Mouse (Mus musculus): Measurements from ENCODE around the gene Noc2l. TPM values are rescaled to one million over a fixed set of nuclear protein-coding genes. Genes with fewer than 3 reads are reported as not detected.

Noc2l gene
- polyA plus RNA-seq, 1 experiment from 2014 or later, result 152 TPM

GRCm38 (mm10) chr4:156252140-156252539 lies 16.3 kb downstream of the Noc2l start:
- H3K4me3 ChIP-seq (ENCODE audit: low read depth, low read length), result no peak overlapping the region
- H3K4me1 ChIP-seq (replicated peaks; ENCODE audit: control insufficient read depth, insufficient read depth, low read length), result peaks cover 31% of the 10 kb centered on the region
- ATAC-seq (replicated peaks; ENCODE audit: low FRiP score) (peak; percentile 51), DNase-seq (ENCODE audit: low spot score) (no peak)
- peaks cover 16% of the 10 kb centered on the region for H3K36me3 ChIP-seq (ENCODE audit: control insufficient read depth, insufficient read depth, low read length)
- H3K4me2 ChIP-seq, result peak overlapping the region; percentile 54
- peaks cover 19% of the 10 kb centered on the region for H3K27me3 ChIP-seq (replicated peaks; ENCODE audit: control insufficient read depth, insufficient read depth, low read length)
- peak overlapping the region; percentile 49 for H3K9ac ChIP-seq (ENCODE audit: low read depth, low read length)
- H3K9me3 ChIP-seq (ENCODE audit: control insufficient read depth, low read length), result no peaks in the 10 kb centered on the region
- 33% methylated on average over 7 of the region's 7 CpGs for WGBS
- peak overlapping the region; percentile 82 for H3K27ac ChIP-seq (ENCODE audit: low read depth, low read length)

GRCm38 (mm10) chr4:156252619-156253018 lies 16.8 kb downstream of the Noc2l start:
- WGBS, result 38% methylated on average over 3 of the region's 3 CpGs
- ATAC-seq (replicated peaks; ENCODE audit: low FRiP score), result peak; percentile 11
- Histone ChIP-seq H3K27me3 (replicated peaks; ENCODE audit: control insufficient read depth, insufficient read depth, low read length) (peaks cover 19% of the 10 kb centered on the region), H3K36me3 (ENCODE audit: control insufficient read depth, insufficient read depth, low read length) (peaks cover 14% of the 10 kb centered on the region), H3K27ac (ENCODE audit: low read depth, low read length) (peak overlapping the region; percentile 82), H3K4me3 (ENCODE audit: low read depth, low read length) (peak overlapping the region; percentile 3; the same call in 1 of the 2 replicates), H3K4me2 (peak overlapping the region; percentile 54), H3K9ac (ENCODE audit: low read depth, low read length) (peak overlapping the region; percentile 49), H3K4me1 (replicated peaks; ENCODE audit: control insufficient read depth, insufficient read depth, low read length) (peaks cover 31% of the 10 kb centered on the region), H3K9me3 (ENCODE audit: control insufficient read depth, low read length) (no peaks in the 10 kb centered on the region)
- DNase-seq (ENCODE audit: low spot score), result no peak

- DNase-seq (ENCODE audit: low spot score) (no peak), ATAC-seq (replicated peaks; ENCODE audit: low FRiP score) (peak; percentile 89)
- H3K4me1 ChIP-seq (replicated peaks; ENCODE audit: control insufficient read depth, insufficient read depth, low read length), result peaks cover 31% of the 10 kb centered on the region
- peak overlapping the region; percentile 54 for H3K4me2 ChIP-seq
- H3K27ac ChIP-seq (ENCODE audit: low read depth, low read length), result peak overlapping the region; percentile 82
- peaks cover 9% of the 10 kb centered on the region for H3K36me3 ChIP-seq (ENCODE audit: control insufficient read depth, insufficient read depth, low read length)
- 0 out of 2 replicates have a peak overlapping the region, but pooled peaks have one; percentile 3 for H3K4me3 ChIP-seq (ENCODE audit: low read depth, low read length)
- H3K9ac ChIP-seq (ENCODE audit: low read depth, low read length), result peak overlapping the region; percentile 49
- H3K9me3 ChIP-seq (ENCODE audit: control insufficient read depth, low read length), result no peaks in the 10 kb centered on the region
- 18% methylated on average over 7 of the region's 7 CpGs for WGBS
- H3K27me3 ChIP-seq (replicated peaks; ENCODE audit: control insufficient read depth, insufficient read depth, low read length), result peaks cover 19% of the 10 kb centered on the region
These were observed 17.2 kb downstream of the Noc2l start for GRCm38 (mm10) chr4:156253043-156253442.

- peak overlapping the region; percentile 30 for H3K27ac ChIP-seq (ENCODE audit: low read depth, low read length)
- WGBS, result 6% methylated on average over 25 of the region's 30 CpGs
- H3K4me3 ChIP-seq (ENCODE audit: low read depth, low read length), result peak overlapping the region; percentile 35
- H3K27me3 ChIP-seq (replicated peaks; ENCODE audit: control insufficient read depth, insufficient read depth, low read length), result peaks cover 19% of the 10 kb centered on the region
- DNase-seq (ENCODE audit: low spot score) (no peak), ATAC-seq (replicated peaks; ENCODE audit: low FRiP score) (peak; percentile 37)
- H3K9me3 ChIP-seq (ENCODE audit: control insufficient read depth, low read length), result no peaks in the 10 kb centered on the region
- H3K4me1 ChIP-seq (replicated peaks; ENCODE audit: control insufficient read depth, insufficient read depth, low read length), result peaks cover 31% of the 10 kb centered on the region
- H3K9ac ChIP-seq (ENCODE audit: low read depth, low read length), result peak overlapping the region; percentile 67
- H3K36me3 ChIP-seq (ENCODE audit: control insufficient read depth, insufficient read depth, low read length), result no peaks in the 10 kb centered on the region
- H3K4me2 ChIP-seq, result peak overlapping the region; percentile 54
These were observed 18.7 kb downstream of the Noc2l start for GRCm38 (mm10) chr4:156254361-156255077.

GRCm38 (mm10) chr4:156255078-156255839 lies 19.4 kb downstream of the Noc2l start, which contains the start of gene Samd11:
Gene Samd11, minus strand, starts transcription at chr4:156255657.
- no peaks in the 10 kb centered on the region for H3K9me3 ChIP-seq (ENCODE audit: control insufficient read depth, low read length)
- H3K27ac ChIP-seq (ENCODE audit: low read depth, low read length), result peak within 1 kb of the TSS; percentile 30; the same call in 1 of the 2 replicates
- H3K4me1 ChIP-seq (replicated peaks; ENCODE audit: control insufficient read depth, insufficient read depth, low read length), result peaks cover 25% of the 10 kb centered on the region
- no peaks in the 10 kb centered on the region for H3K36me3 ChIP-seq (ENCODE audit: control insufficient read depth, insufficient read depth, low read length)
- DNase-seq (ENCODE audit: low spot score), result no peak
- 5% methylated on average over 26 of the region's 26 CpGs for WGBS
- ATAC-seq (replicated peaks; ENCODE audit: low FRiP score), result 0 out of 2 replicates have a peak, but pooled peaks have one; percentile 13
- peak within 1 kb of the TSS; percentile 35 for H3K4me3 ChIP-seq (ENCODE audit: low read depth, low read length)
- peaks cover 19% of the 10 kb centered on the region for H3K27me3 ChIP-seq (replicated peaks; ENCODE audit: control insufficient read depth, insufficient read depth, low read length)
- H3K4me2 ChIP-seq, result peak within 1 kb of the TSS; percentile 54
- H3K9ac ChIP-seq (ENCODE audit: low read depth, low read length), result peak within 1 kb of the TSS; percentile 67

Small RNA genes within 50 kb of the gene (microRNA-seq; reads per million reads assigned to microRNA genes)
- gene Mir7658 (ENCODE audit: borderline number of aligned reads), result 4.2 reads per million, percentile 9 among the genes with 10 or more reads in this experiment

Other genes with a start within 250 kb of the Noc2l start
- 12.1 and 13.0 TPM in 2 replicates for gene B3galt6, start 243.4 kb upstream of the Noc2l start, polyA plus RNA-seq (2014; fragmentation: Nextera tagmentation; extraction: Ambion mirVana)
- gene Sdf4, start 243.1 kb upstream of the Noc2l start, polyA plus RNA-seq (2014; fragmentation: Nextera tagmentation; extraction: Ambion mirVana), result 130 TPM in 2 replicates
- gene Tnfrsf4, start 222.2 kb upstream of the Noc2l start, polyA plus RNA-seq (2014; fragmentation: Nextera tagmentation; extraction: Ambion mirVana), result 0.85 TPM in 1 of 2 replicates, not detected in the other
- 0.92 and 1.0 TPM in 2 replicates for gene Tnfrsf18, start 209.8 kb upstream of the Noc2l start, polyA plus RNA-seq (2014; fragmentation: Nextera tagmentation; extraction: Ambion mirVana)
- gene Ttll10, start 176.6 kb upstream of the Noc2l start, polyA plus RNA-seq (2014; fragmentation: Nextera tagmentation; extraction: Ambion mirVana), result 0.12 and 0.56 TPM in 2 replicates
- gene 9430015G10Rik, start 126.0 kb upstream of the Noc2l start, polyA plus RNA-seq (2014; fragmentation: Nextera tagmentation; extraction: Ambion mirVana), result 34.5 and 39.4 TPM in 2 replicates
- gene Rnf223, start 105.5 kb upstream of the Noc2l start, polyA plus RNA-seq (2014; fragmentation: Nextera tagmentation; extraction: Ambion mirVana), result 0.16 and 0.30 TPM in 2 replicates
- gene Agrn, start 38.5 kb upstream of the Noc2l start, polyA plus RNA-seq (2014; fragmentation: Nextera tagmentation; extraction: Ambion mirVana), result 31.6 and 35.5 TPM in 2 replicates
- gene Isg15, start 35.2 kb upstream of the Noc2l start, polyA plus RNA-seq (2014; fragmentation: Nextera tagmentation; extraction: Ambion mirVana), result 0.47 and 0.51 TPM in 2 replicates
- gene AW011738, start 32.7 kb upstream of the Noc2l start, polyA plus RNA-seq (2014; fragmentation: Nextera tagmentation; extraction: Ambion mirVana), result 0.08 and 0.73 TPM in 2 replicates
- gene Perm1, start 20.1 kb upstream of the Noc2l start, polyA plus RNA-seq (2014; fragmentation: Nextera tagmentation; extraction: Ambion mirVana), result 0.25 TPM in 2 replicates
- 9.1 and 11.8 TPM in 2 replicates for gene Plekhn1, start 1.2 kb upstream of the Noc2l start, polyA plus RNA-seq (2014; fragmentation: Nextera tagmentation; extraction: Ambion mirVana)
- 8.9 and 9.7 TPM in 2 replicates for gene Samd11, start 19.6 kb downstream of the Noc2l start, polyA plus RNA-seq (2014; fragmentation: Nextera tagmentation; extraction: Ambion mirVana)
- gene Vmn2r-ps159, start 95.1 kb downstream of the Noc2l start, polyA plus RNA-seq (2014; fragmentation: Nextera tagmentation; extraction: Ambion mirVana), result not detected in 2 replicates